In the genomic region with DNA sequence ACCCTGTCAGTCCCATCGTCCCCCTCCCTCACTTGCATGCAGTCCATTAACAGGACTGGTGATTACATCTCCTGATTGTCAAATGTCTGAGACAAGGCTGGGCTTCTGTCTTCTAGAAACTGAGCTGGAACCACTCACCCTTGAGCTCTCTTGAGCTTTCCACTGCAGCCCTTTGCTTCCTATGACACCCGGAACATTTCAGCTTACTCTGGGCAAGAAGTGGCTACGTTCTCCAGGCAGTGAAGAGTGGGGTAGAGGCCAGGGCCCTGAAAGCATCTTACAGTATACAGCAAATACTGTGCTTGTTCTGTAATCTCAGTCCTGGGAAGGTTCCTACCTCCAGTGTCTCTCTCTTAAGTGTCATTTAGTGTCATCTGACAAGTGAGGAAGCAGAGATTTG, we compare ENCODE assay signal across 7 mouse cellular contexts. TPM values are rescaled to one million over a fixed set of nuclear protein-coding genes. Genes with fewer than 3 reads are reported as not detected.
A peak's percentile ranks its signal among the peaks of the same experiment; 100 is the strongest.
DNase-seq lines count a peak whose midpoint lies in the region; ATAC-seq and TF ChIP-seq lines count a peak whose summit lies in the region.

No protein-coding gene starts in this region.

- no peaks in the 10 kb centered on the region for H3K27me3 ChIP-seq in neural tube, embryonic 11.5 days (ENCODE audit: control insufficient read depth, insufficient read depth, low read length)
- no peaks in the 10 kb centered on the region for H3K27me3 ChIP-seq in limb, embryonic 14.5 days (ENCODE audit: control insufficient read depth, insufficient read depth, low read length)
- H3K27me3 ChIP-seq in stomach, embryonic 15.5 days (replicated peaks) = no peaks in the 10 kb centered on the region

- ATAC-seq in neural tube, embryonic 11.5 days (ENCODE audit: insufficient read depth, low FRiP score, low TSS enrichment) = no peak
- ATAC-seq in erythroid progenitor cell, adult 5-6 weeks (replicated peaks; ENCODE audit: low FRiP score, poor library complexity, severe bottlenecking) = 0 out of 2 replicates have a peak, but pooled peaks have one; percentile 17
- 0 out of 2 replicates have a peak, but pooled peaks have one; percentile 8 for ATAC-seq in limb, embryonic 14.5 days (ENCODE audit: low FRiP score, low read depth)
- ATAC-seq in stomach, embryonic 15.5 days (ENCODE audit: insufficient read depth, low FRiP score, low read depth) = peak; percentile 47
- ATAC-seq in cerebellum, adult (ENCODE audit: insufficient number of reproducible peaks, low FRiP score, low TSS enrichment) = no peak; the same call in none of the 2 replicates

- H3K4me2 ChIP-seq in neural tube, embryonic 11.5 days (ENCODE audit: low read depth) = peak overlapping the region; percentile 63
- H3K4me2 ChIP-seq in limb, embryonic 14.5 days (replicated peaks; ENCODE audit: low read depth, low read length, severe bottlenecking) = peak overlapping the region; percentile 71
- peak overlapping the region; percentile 74 for H3K4me2 ChIP-seq in stomach, embryonic 15.5 days

- H3K9ac ChIP-seq in neural tube, embryonic 11.5 days (ENCODE audit: low read length) = peak overlapping the region; percentile 74
- peak overlapping the region; percentile 86 for H3K9ac ChIP-seq in limb, embryonic 14.5 days (ENCODE audit: low read depth, low read length, severe bottlenecking)
- H3K9ac ChIP-seq in stomach, embryonic 15.5 days = peak overlapping the region; percentile 89; the same call in 1 of the 2 replicates

- no peaks in the 10 kb centered on the region for H3K9me3 ChIP-seq in neural tube, embryonic 11.5 days (ENCODE audit: control insufficient read depth, low read length)
- H3K9me3 ChIP-seq in limb, embryonic 14.5 days (ENCODE audit: control insufficient read depth, low read length) = no peaks in the 10 kb centered on the region
- H3K9me3 ChIP-seq in stomach, embryonic 15.5 days = no peaks in the 10 kb centered on the region

- TF ChIP-seq POLR2A in limb, embryonic 14.5 days (IDR thresholded peaks at IDR 0.05; ENCODE audit: borderline replicate concordance, extremely low read depth, insufficient read depth, insufficient read length) = no peak

- H3K27ac ChIP-seq in neural tube, embryonic 11.5 days (ENCODE audit: low read depth, low read length) = peak overlapping the region; percentile 7; the same call in 1 of the 2 replicates
- H3K27ac ChIP-seq in limb, embryonic 14.5 days (replicated peaks; ENCODE audit: low read depth, low read length) = peak overlapping the region; percentile 77
- peak overlapping the region; percentile 89 for H3K27ac ChIP-seq in stomach, embryonic 15.5 days

- 30% methylated on average over 3 of the region's 3 CpGs for WGBS in neural tube, embryonic 11.5 days
- WGBS in limb, embryonic 14.5 days = 29% methylated on average over 3 of the region's 3 CpGs
- 10% methylated on average over 3 of the region's 3 CpGs for WGBS in stomach, embryonic 15.5 days

- no peak for DNase-seq in neural tube, embryonic 11.5 days (ENCODE audit: low spot score)
- DNase-seq in neural tube, embryonic 10.5 days (ENCODE audit: extremely low spot score, low spot score) = no peak
- peak; percentile 8 for DNase-seq in limb, embryonic 14.5 days (ENCODE audit: low spot score)
- DNase-seq in kidney, adult 11 months = no peak

- peak overlapping the region; percentile 70 for H3K4me3 ChIP-seq in neural tube, embryonic 11.5 days (ENCODE audit: low read depth, low read length)
- H3K4me3 ChIP-seq in limb, embryonic 14.5 days (replicated peaks; ENCODE audit: low read length) = peak overlapping the region; percentile 79
- peak overlapping the region; percentile 75 for H3K4me3 ChIP-seq in stomach, embryonic 15.5 days (replicated peaks)

- no peaks in the 10 kb centered on the region for H3K36me3 ChIP-seq in neural tube, embryonic 11.5 days (ENCODE audit: control insufficient read depth, insufficient read depth, low read length)
- H3K36me3 ChIP-seq in limb, embryonic 14.5 days (ENCODE audit: control insufficient read depth, insufficient read depth, low read length) = no peaks in the 10 kb centered on the region
- no peaks in the 10 kb centered on the region for H3K36me3 ChIP-seq in stomach, embryonic 15.5 days

- H3K4me1 ChIP-seq in neural tube, embryonic 11.5 days (ENCODE audit: control insufficient read depth, insufficient read depth, low read length) = peaks cover 9% of the 10 kb centered on the region
- H3K4me1 ChIP-seq in limb, embryonic 14.5 days (ENCODE audit: control insufficient read depth, insufficient read depth, low read length) = peaks cover 8% of the 10 kb centered on the region
- no peaks in the 10 kb centered on the region; the same call in 1 of the 2 replicates for H3K4me1 ChIP-seq in stomach, embryonic 15.5 days

RNA-seq across cellular contexts. Expression of a gene that starts 15.5 kb away (rescaled TPM):
- 39.7 and 40.3 TPM in 2 replicates for polyA plus RNA-seq in neural tube, embryonic 11.5 days (2014; fragmentation: Nextera tagmentation; extraction: Ambion mirVana)
- total RNA-seq in erythroid progenitor cell, adult 5-6 weeks (2015; ENCODE audit: low replicate concordance) = 6.7 and 25.6 TPM in 2 replicates
- total RNA-seq in erythroid progenitor cell, adult 5-6 weeks (2017; ENCODE audit: low replicate concordance) = 0.45 and 3.1 TPM in 2 replicates
- polyA plus RNA-seq in limb, embryonic 14.5 days (2012; rRNA removed) = 19.8 and 20.4 TPM in 2 replicates
- polyA plus RNA-seq in limb, embryonic 14.5 days (2014; fragmentation: Nextera tagmentation; extraction: Ambion mirVana) = 46.5 and 46.9 TPM in 2 replicates
- 55.8 and 56.4 TPM in 2 replicates for polyA plus RNA-seq in stomach, embryonic 15.5 days (2015; fragmentation: Nextera tagmentation; extraction: Ambion mirVana)

RNA-seq across cellular contexts. Expression of a gene that starts 38.3 kb away (rescaled TPM):
- polyA plus RNA-seq in neural tube, embryonic 11.5 days (2014; fragmentation: Nextera tagmentation; extraction: Ambion mirVana) = 35.6 and 38.8 TPM in 2 replicates
- total RNA-seq in erythroid progenitor cell, adult 5-6 weeks (2015; ENCODE audit: low replicate concordance) = 7.1 and 14.1 TPM in 2 replicates
- 1.6 and 11.9 TPM in 2 replicates for total RNA-seq in erythroid progenitor cell, adult 5-6 weeks (2017; ENCODE audit: low replicate concordance)
- 21.9 and 23.3 TPM in 2 replicates for polyA plus RNA-seq in limb, embryonic 14.5 days (2012; rRNA removed)
- polyA plus RNA-seq in limb, embryonic 14.5 days (2014; fragmentation: Nextera tagmentation; extraction: Ambion mirVana) = 74.1 and 88.7 TPM in 2 replicates
- polyA plus RNA-seq in stomach, embryonic 15.5 days (2015; fragmentation: Nextera tagmentation; extraction: Ambion mirVana) = 57.4 and 59.7 TPM in 2 replicates

RNA-seq across cellular contexts. Expression of a gene that starts 59.6 kb away (rescaled TPM):
- 247 TPM in 2 replicates for polyA plus RNA-seq in neural tube, embryonic 11.5 days (2014; fragmentation: Nextera tagmentation; extraction: Ambion mirVana)
- 103 and 178 TPM in 2 replicates for total RNA-seq in erythroid progenitor cell, adult 5-6 weeks (2015; ENCODE audit: low replicate concordance)
- total RNA-seq in erythroid progenitor cell, adult 5-6 weeks (2017; ENCODE audit: low replicate concordance) = 151 and 157 TPM in 2 replicates
- polyA plus RNA-seq in limb, embryonic 14.5 days (2012; rRNA removed) = 91.9 and 124 TPM in 2 replicates
- polyA plus RNA-seq in limb, embryonic 14.5 days (2014; fragmentation: Nextera tagmentation; extraction: Ambion mirVana) = 147 and 166 TPM in 2 replicates
- 135 and 139 TPM in 2 replicates for polyA plus RNA-seq in stomach, embryonic 15.5 days (2015; fragmentation: Nextera tagmentation; extraction: Ambion mirVana)

Comparison
In these comparisons a context has a peak if more than half of its experiments do, and no peak if none do; other contexts are left out.
1. ATAC-seq: peak in erythroid progenitor cell, adult 5-6 weeks (single experiment), limb, embryonic 14.5 days (single experiment) and stomach, embryonic 15.5 days (single experiment); none in neural tube, embryonic 11.5 days (single experiment) and cerebellum, adult (single experiment).
2. H3K27ac ChIP-seq: peak in every context shown above with its lines; median percentile 89 in stomach, embryonic 15.5 days; 77 in limb, embryonic 14.5 days; 7 in neural tube, embryonic 11.5 days.
3. Peak in every context shown above with its lines, with median percentiles within 50 percentile points of each other: H3K4me2 ChIP-seq, H3K4me3 ChIP-seq and H3K9ac ChIP-seq.